Mouse (Mus musculus) C2C12 (cell line): ENCODE results near the gene Csmd2.

Experiments used
- CEBPB ChIP-seq: IDR thresholded peaks from one replicate; pipeline ENCODE4 v1.6.1; 2011; ENCODE audit warnings: low read depth, mild to moderate bottlenecking, control low read depth, moderate library complexity
- CTCF ChIP-seq: IDR thresholded peaks from one replicate; pipeline ENCODE4 v1.5.1; 2011; ENCODE audit not compliant: control insufficient read depth, insufficient read depth, insufficient read length
- MYOD1 ChIP-seq: IDR thresholded peaks from one replicate; pipeline ENCODE4 v1.6.1; 2011; ENCODE audit warnings: low read depth; ENCODE audit not compliant: control insufficient read depth, insufficient read length

DNA sequence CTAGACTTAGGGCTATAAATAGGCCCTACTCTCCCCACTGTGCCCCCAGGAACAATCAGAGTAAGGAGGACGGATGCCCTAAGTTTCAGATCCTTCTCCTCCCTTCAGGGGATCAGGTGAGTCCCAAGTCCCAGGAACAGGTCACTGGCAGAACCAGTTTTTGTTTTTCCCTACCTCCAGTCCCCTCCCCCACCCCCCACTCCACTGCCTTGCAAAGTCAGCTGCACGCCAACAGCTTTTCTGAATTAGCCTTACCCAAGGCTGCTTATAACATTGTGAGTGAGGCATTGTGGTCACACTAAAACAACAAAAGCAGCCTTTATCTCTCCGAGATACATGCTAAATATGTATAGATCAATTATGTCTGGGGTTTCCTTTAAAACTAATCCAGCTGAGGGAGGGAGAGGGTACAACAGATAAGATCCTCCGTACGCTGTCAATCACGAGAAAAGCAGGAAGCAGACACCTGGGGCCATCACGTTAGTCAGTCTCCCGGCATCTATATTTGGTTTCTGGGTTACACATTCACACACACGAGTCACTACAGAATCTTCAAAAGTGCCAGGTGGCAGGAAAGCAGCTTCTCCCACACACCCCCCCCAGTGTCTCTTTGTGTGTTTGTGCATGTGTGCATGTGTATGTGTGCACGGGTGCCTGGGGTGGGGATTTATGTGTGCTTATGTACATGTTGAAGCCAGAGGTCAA lies 34.5 kb upstream of the Csmd2 start:
- TF ChIP-seq CTCF (no peak), MYOD1 (no peak), CEBPB (no peak)
